Mouse (Mus musculus) gastrocnemius, postnatal 4 days (tissue): ENCODE results near the gene Pianp. TPM values are rescaled to one million over a fixed set of nuclear protein-coding genes. Genes with fewer than 3 reads are reported as not detected.
A peak's percentile ranks its signal among the peaks of the same experiment; 100 is the strongest.

ENCODE experiments used
- DNase-seq, 2 experiments: peaks; one replicate each; pipeline ENCODE4 v3.0.0; 2021 to 2022; ENCODE audit warnings: low spot score in 2 of 2, mixed read lengths in 2 of 2
- total RNA-seq, 2 experiments: library from RNA; stranded (reverse); gene quantifications; 2 replicates each; pipeline ENCODE4 v1.2.3; 2021

Pianp gene
- total RNA-seq, 2 experiments from 2014 or later, result 0.56 to 0.67 TPM

- no peak for DNase-seq
These were observed 8.6 kb downstream of the Pianp start for GRCm38 (mm10) chr6:125005086-125005485.

GRCm38 (mm10) chr6:125008060-125008459 is 11.6 kb downstream of the Pianp start:
- DNase-seq, result no peak

GRCm38 (mm10) chr6:125008586-125009128 is 12.2 kb downstream of the Pianp start:
- peak; percentile 87 to 95 for DNase-seq

GRCm38 (mm10) chr6:125009129-125009180 is 12.5 kb downstream of the Pianp start, which contains the start of gene Zfp384:
Gene Zfp384, plus strand, starts transcription at chr6:125009145.
- DNase-seq, result no peak

GRCm38 (mm10) chr6:125009181-125010073 is 12.9 kb downstream of the Pianp start:
- peak; percentile 71 to 86 for DNase-seq

- DNase-seq, result no peak
These were observed 21.2 kb downstream of the Pianp start for GRCm38 (mm10) chr6:125017682-125018081.

GRCm38 (mm10) chr6:125030532-125030931 is 34.0 kb downstream of the Pianp start:
- DNase-seq, result peak; percentile 36 to 56

- no peak for DNase-seq
These were observed 35.1 kb downstream of the Pianp start for GRCm38 (mm10) chr6:125031604-125032003.

GRCm38 (mm10) chr6:125038666-125039065 is 42.2 kb downstream of the Pianp start:
- no peak for DNase-seq

GRCm38 (mm10) chr6:125039131-125039530 is 42.6 kb downstream of the Pianp start:
- DNase-seq, result no peak

GRCm38 (mm10) chr6:125039533-125040153 is 43.1 kb downstream of the Pianp start, which contains the start of gene Ing4:
Gene Ing4, plus strand, starts transcription at chr6:125039760.
- DNase-seq, result peak; percentile 57 to 89

GRCm38 (mm10) chr6:125040221-125040620 is 43.7 kb downstream of the Pianp start:
- DNase-seq, result no peak

GRCm38 (mm10) chr6:125041047-125041446 is 44.6 kb downstream of the Pianp start:
- no peak for DNase-seq

GRCm38 (mm10) chr6:125042081-125042480 is 45.6 kb downstream of the Pianp start:
- no peak for DNase-seq

- peak; percentile 69 to 84 for DNase-seq
These were observed 50.2 kb downstream of the Pianp start for GRCm38 (mm10) chr6:125046691-125047090.

GRCm38 (mm10) chr6:125049678-125050077 is 53.2 kb downstream of the Pianp start, which contains the start of gene Acrbp:
Gene Acrbp, plus strand, starts transcription at chr6:125049689.
- no peak for DNase-seq

GRCm38 (mm10) chr6:125051237-125051636 is 54.7 kb downstream of the Pianp start:
- DNase-seq, result no peak

Other genes starting within 250 kb of the Pianp start
- gene Gm45234, start 240.7 kb upstream of the Pianp start, total RNA-seq, result under 1 TPM in 1 of 2 experiments, not detected in 1; 0.83 TPM
- gene Atn1, start 240.2 kb upstream of the Pianp start, total RNA-seq, result 10 to 100 TPM; 52.9 to 66.5 TPM
- gene Eno2, start 227.0 kb upstream of the Pianp start, total RNA-seq, result 1 to 10 TPM; 6.0 to 6.5 TPM
- not detected for gene Lrrc23, start 217.0 kb upstream of the Pianp start, total RNA-seq
- 10 to 100 TPM; 10.5 to 11.7 TPM for gene Spsb2, start 188.0 kb upstream of the Pianp start, total RNA-seq
- gene Tpi1, start 182.4 kb upstream of the Pianp start, total RNA-seq, result 1,000 to 10,000 TPM; 2,059 to 2,144 TPM
- 10 to 100 TPM; 81.7 to 85.9 TPM for gene Usp5, start 167.2 kb upstream of the Pianp start, total RNA-seq
- 10 to 100 TPM; 27.9 to 28.2 TPM for gene Cdca3, start 167.1 kb upstream of the Pianp start, total RNA-seq
- 10 to 100 TPM; 13.6 to 14.3 TPM for gene Gnb3, start 156.4 kb upstream of the Pianp start, total RNA-seq
- gene P3h3, start 138.9 kb upstream of the Pianp start, total RNA-seq, result 10 to 100 TPM; 57.3 to 62.8 TPM
- 1 to 10 TPM; 1.2 to 1.3 TPM for gene Gpr162, start 132.7 kb upstream of the Pianp start, total RNA-seq
- 1 to 10 TPM; 1.4 to 1.7 TPM for gene Cd4, start 108.5 kb upstream of the Pianp start, total RNA-seq
- gene Lag3, start 85.0 kb upstream of the Pianp start, total RNA-seq, result 1 to 10 TPM; 1.1 to 1.2 TPM
- 100 to 1,000 TPM; 395 to 409 TPM for gene Ptms, start 76.6 kb upstream of the Pianp start, total RNA-seq
- gene Mlf2, start 65.3 kb upstream of the Pianp start, total RNA-seq, result 100 to 1,000 TPM; 236 to 238 TPM
- 10 to 100 TPM; 86.3 to 86.8 TPM for gene Cops7a, start 31.2 kb upstream of the Pianp start, total RNA-seq
- 10 to 100 TPM; 28.1 to 32.8 TPM for gene Zfp384, start 12.5 kb downstream of the Pianp start, total RNA-seq
- 10 to 100 TPM; 54.1 to 54.2 TPM for gene Ing4, start 43.1 kb downstream of the Pianp start, total RNA-seq
- 1 to 10 TPM; 3.9 to 4.6 TPM for gene Acrbp, start 53.0 kb downstream of the Pianp start, total RNA-seq
- under 1 TPM; 0.20 to 0.31 TPM for gene Lpar5, start 71.2 kb downstream of the Pianp start, total RNA-seq
- gene Chd4, start 99.3 kb downstream of the Pianp start, total RNA-seq, result 100 to 1,000 TPM; 160 to 164 TPM
- gene Nop2, start 135.2 kb downstream of the Pianp start, total RNA-seq, result 10 to 100 TPM; 26.7 to 28.5 TPM
- 100 to 1,000 TPM in 1 of 2 experiments, 10 to 100 TPM in 1; 90.6 to 108 TPM for gene Iffo1, start 148.5 kb downstream of the Pianp start, total RNA-seq
- 1,000 to 10,000 TPM; 5,945 to 6,079 TPM for gene Gapdh, start 169.8 kb downstream of the Pianp start, total RNA-seq
- gene Ncapd2, start 195.0 kb downstream of the Pianp start, total RNA-seq, result 10 to 100 TPM; 66.1 to 68.8 TPM
- 100 to 1,000 TPM; 206 to 218 TPM for gene Mrpl51, start 195.1 kb downstream of the Pianp start, total RNA-seq
- 1 to 10 TPM; 7.0 to 7.3 TPM for gene Vamp1, start 218.9 kb downstream of the Pianp start, total RNA-seq
- gene Tapbpl, start 235.2 kb downstream of the Pianp start, total RNA-seq, result 1 to 10 TPM; 2.4 to 3.4 TPM
- gene Cd27, start 240.3 kb downstream of the Pianp start, total RNA-seq, result under 1 TPM; 0.44 to 0.71 TPM